Mouse (Mus musculus) CD4-positive helper T cell, adult 2 months (primary cell): ENCODE measurements around the gene Specc1.

Source experiments
- DNase-seq: peaks from one replicate; pipeline ENCODE4 v3.0.0-alpha.2; 2012; ENCODE audit warnings: low read depth, missing footprints, low spot score

Specc1 gene

GRCm38 (mm10) chr11:62247759-62248400, 291.3 kb downstream of the Specc1 start:
- DNase-seq: no peak

- peak; percentile 44 for DNase-seq
These were observed 292.1 kb downstream of the Specc1 start, which contains the start of gene Adora2b for GRCm38 (mm10) chr11:62248401-62249244. TSS of gene Adora2b (plus strand) at chr11:62248984.

GRCm38 (mm10) chr11:62249266-62250037, 292.9 kb downstream of the Specc1 start:
- no peak for DNase-seq

- no peak for DNase-seq
These were observed 294.5 kb downstream of the Specc1 start for GRCm38 (mm10) chr11:62251047-62251446.

GRCm38 (mm10) chr11:62253380-62253779, 296.8 kb downstream of the Specc1 start:
- no peak for DNase-seq

- no peak for DNase-seq
These were observed 302.7 kb downstream of the Specc1 start for GRCm38 (mm10) chr11:62259214-62259613.

GRCm38 (mm10) chr11:62263599-62263998, 307.0 kb downstream of the Specc1 start:
- DNase-seq: no peak

- no peak for DNase-seq
These were observed 307.5 kb downstream of the Specc1 start for GRCm38 (mm10) chr11:62264018-62264417.

- DNase-seq: no peak
These were observed 309.1 kb downstream of the Specc1 start for GRCm38 (mm10) chr11:62265642-62266041.

GRCm38 (mm10) chr11:62266466-62267214, 310.1 kb downstream of the Specc1 start:
- DNase-seq: no peak

- DNase-seq: no peak
These were observed 311.8 kb downstream of the Specc1 start for GRCm38 (mm10) chr11:62268381-62268780.

- no peak for DNase-seq
These were observed 312.5 kb downstream of the Specc1 start for GRCm38 (mm10) chr11:62269097-62269496.

GRCm38 (mm10) chr11:62270851-62271250, 314.3 kb downstream of the Specc1 start:
- no peak for DNase-seq
